Mouse (Mus musculus): ENCODE results near the gene Otp. TPM values are rescaled to one million over a fixed set of nuclear protein-coding genes. Genes with fewer than 3 reads are reported as not detected.

Otp gene
- polyA plus RNA-seq, 1 experiment from 2014 or later, result 13.5 TPM

DNA sequence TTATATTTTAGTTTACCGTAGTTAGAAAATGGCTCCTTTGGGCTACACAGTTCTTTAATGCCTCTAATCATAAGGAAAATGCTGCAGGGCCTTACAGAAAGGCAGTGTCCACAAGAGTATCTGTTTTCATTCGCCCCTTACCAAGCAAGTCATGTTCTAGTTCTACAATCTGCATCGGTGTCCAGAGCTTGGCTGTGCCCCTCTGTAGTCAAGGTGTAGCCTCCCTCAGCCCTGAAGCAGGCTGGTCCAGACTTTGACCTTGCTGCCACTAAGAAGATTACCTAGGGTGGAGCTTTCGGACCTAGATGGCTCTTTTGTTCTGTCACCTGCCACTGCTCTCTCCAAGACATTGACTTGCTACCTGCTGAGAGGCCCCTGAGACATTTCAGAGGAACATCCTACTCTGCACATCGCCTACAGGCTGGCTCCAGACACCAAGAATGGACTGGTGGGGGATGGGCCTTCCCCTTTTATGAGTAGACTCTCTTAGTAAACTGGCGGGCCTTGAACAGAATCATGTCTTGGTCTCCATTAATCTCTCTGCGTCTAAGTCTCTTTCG lies 17.3 kb upstream of the Otp start:
- no peak overlapping the region for H3K27ac ChIP-seq (ENCODE audit: low read depth, low read length)
- peaks cover 3% of the 10 kb centered on the region; the same call in 1 of the 2 replicates for H3K27me3 ChIP-seq (ENCODE audit: control insufficient read depth, insufficient read depth, low read length)
- H3K9me3 ChIP-seq (ENCODE audit: control insufficient read depth, low read length), result no peaks in the 10 kb centered on the region
- no peak overlapping the region for H3K4me2 ChIP-seq (ENCODE audit: low read depth, low read length)
- ATAC-seq (ENCODE audit: low read depth), result no peak
- H3K9ac ChIP-seq (replicated peaks; ENCODE audit: low read depth, low read length), result no peak overlapping the region
- WGBS, result 77% methylated on average over 8 of the region's 8 CpGs
- no peak overlapping the region for H3K4me3 ChIP-seq (ENCODE audit: low read depth, low read length)
- no peaks in the 10 kb centered on the region for H3K4me1 ChIP-seq (ENCODE audit: control insufficient read depth, insufficient read depth, low read length)
- no peaks in the 10 kb centered on the region for H3K36me3 ChIP-seq (ENCODE audit: control insufficient read depth, insufficient read depth, low read length)

DNA sequence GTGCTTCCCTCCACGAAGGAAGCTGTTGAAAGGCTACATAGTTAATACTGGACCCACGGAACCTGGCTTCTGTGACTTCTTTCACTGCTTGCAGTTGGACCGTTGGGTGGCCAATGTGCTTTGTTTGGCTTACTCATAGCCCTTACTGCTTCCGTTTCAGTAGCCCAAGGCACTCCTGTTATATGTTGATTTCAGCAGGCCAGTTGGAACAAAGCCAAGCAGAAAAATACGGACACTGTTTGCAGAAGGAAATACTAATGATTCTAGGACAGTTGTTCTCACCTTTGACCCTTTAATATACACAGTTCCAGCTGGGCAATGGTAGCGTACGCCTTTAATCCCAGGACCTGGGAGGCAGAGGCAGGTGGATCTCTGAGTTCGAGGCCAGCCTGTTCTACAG lies 16.1 kb upstream of the Otp start:
- ATAC-seq (ENCODE audit: low read depth), result no peak
- Histone ChIP-seq H3K36me3 (ENCODE audit: control insufficient read depth, insufficient read depth, low read length) (no peaks in the 10 kb centered on the region), H3K27ac (ENCODE audit: low read depth, low read length) (no peak overlapping the region), H3K4me1 (ENCODE audit: control insufficient read depth, insufficient read depth, low read length) (no peaks in the 10 kb centered on the region), H3K4me2 (ENCODE audit: low read depth, low read length) (no peak overlapping the region), H3K4me3 (ENCODE audit: low read depth, low read length) (no peak overlapping the region), H3K9me3 (ENCODE audit: control insufficient read depth, low read length) (no peaks in the 10 kb centered on the region), H3K27me3 (ENCODE audit: control insufficient read depth, insufficient read depth, low read length) (peaks cover 3% of the 10 kb centered on the region; the same call in 1 of the 2 replicates), H3K9ac (replicated peaks; ENCODE audit: low read depth, low read length) (no peak overlapping the region)
- WGBS, result 79% methylated on average over 8 of the region's 8 CpGs

DNA sequence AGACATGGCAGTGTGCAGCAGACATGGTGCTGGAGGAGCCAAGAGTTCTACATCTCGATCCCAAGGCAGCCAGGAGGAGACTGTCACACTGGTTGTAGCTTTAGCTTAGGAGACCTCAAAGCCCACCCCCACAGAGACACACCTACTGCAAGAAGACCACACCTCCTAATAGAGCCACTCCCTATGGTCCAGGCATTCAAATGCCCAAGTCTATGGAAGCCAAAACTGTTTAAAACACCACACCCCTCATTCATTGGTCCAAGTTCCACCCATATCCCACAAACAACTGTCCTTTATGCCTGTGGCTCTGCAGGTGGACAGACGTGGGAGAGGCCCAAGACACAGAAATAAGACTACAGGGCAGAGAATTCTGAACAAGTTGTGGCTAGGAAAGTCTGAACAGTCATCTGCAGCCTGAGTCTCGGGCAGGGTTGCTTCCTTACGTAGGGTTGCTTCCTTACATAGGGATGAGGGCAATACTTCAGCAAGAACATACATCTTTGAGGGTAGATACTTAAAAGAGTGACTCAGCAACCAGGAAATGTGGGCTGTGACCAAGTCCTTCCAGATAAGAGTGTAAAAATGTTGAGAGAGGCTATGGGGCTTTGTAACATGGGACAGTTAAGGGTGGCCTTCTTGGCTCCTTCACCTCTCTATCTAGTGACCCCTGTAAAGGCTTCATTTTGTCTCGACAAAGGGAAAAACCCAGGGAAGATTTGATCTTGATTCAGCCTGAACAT lies 12.7 kb upstream of the Otp start:
- no peak overlapping the region for H3K4me2 ChIP-seq (ENCODE audit: low read depth, low read length)
- H3K9me3 ChIP-seq (ENCODE audit: control insufficient read depth, low read length), result no peaks in the 10 kb centered on the region
- no peaks in the 10 kb centered on the region for H3K4me1 ChIP-seq (ENCODE audit: control insufficient read depth, insufficient read depth, low read length)
- H3K27me3 ChIP-seq (ENCODE audit: control insufficient read depth, insufficient read depth, low read length), result peaks cover 17% of the 10 kb centered on the region
- WGBS, result 80% methylated on average over 5 of the region's 5 CpGs
- no peak overlapping the region for H3K9ac ChIP-seq (replicated peaks; ENCODE audit: low read depth, low read length)
- H3K36me3 ChIP-seq (ENCODE audit: control insufficient read depth, insufficient read depth, low read length), result no peaks in the 10 kb centered on the region
- H3K27ac ChIP-seq (ENCODE audit: low read depth, low read length), result no peak overlapping the region
- ATAC-seq (ENCODE audit: low read depth), result no peak
- H3K4me3 ChIP-seq (ENCODE audit: low read depth, low read length), result no peak overlapping the region

DNA sequence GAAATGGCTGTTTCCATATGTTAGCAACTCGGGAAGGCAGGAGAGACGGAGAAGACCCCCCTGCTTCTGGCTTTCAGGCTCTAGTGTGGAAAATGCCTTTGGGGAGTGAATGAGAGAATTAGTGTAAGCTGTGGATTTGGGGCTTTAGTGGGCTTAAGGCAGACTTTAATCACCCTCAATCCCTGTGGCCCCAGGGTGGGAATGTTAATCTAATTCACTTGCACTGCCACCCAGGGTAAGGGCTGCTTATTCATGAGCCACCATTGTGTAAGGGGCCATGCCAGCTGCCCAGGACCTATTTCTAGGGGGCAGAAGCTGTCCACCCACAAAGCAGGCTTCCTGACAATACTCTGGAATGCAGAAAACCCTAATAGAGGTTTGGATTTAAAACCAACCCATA lies 8.5 kb upstream of the Otp start:
- no peaks in the 10 kb centered on the region for H3K9me3 ChIP-seq (ENCODE audit: control insufficient read depth, low read length)
- H3K27ac ChIP-seq (ENCODE audit: low read depth, low read length), result no peak overlapping the region
- H3K27me3 ChIP-seq (ENCODE audit: control insufficient read depth, insufficient read depth, low read length), result peaks cover 33% of the 10 kb centered on the region
- H3K4me3 ChIP-seq (ENCODE audit: low read depth, low read length), result no peak overlapping the region
- no peak overlapping the region for H3K9ac ChIP-seq (replicated peaks; ENCODE audit: low read depth, low read length)
- no peak for ATAC-seq (ENCODE audit: low read depth)
- 0 out of 2 replicates have a peak, but pooled peaks cover 5% of the 10 kb centered on the region for H3K4me1 ChIP-seq (ENCODE audit: control insufficient read depth, insufficient read depth, low read length)
- H3K4me2 ChIP-seq (ENCODE audit: low read depth, low read length), result no peak overlapping the region
- 25% methylated on average over 2 of the region's 2 CpGs for WGBS
- no peaks in the 10 kb centered on the region for H3K36me3 ChIP-seq (ENCODE audit: control insufficient read depth, insufficient read depth, low read length)

DNA sequence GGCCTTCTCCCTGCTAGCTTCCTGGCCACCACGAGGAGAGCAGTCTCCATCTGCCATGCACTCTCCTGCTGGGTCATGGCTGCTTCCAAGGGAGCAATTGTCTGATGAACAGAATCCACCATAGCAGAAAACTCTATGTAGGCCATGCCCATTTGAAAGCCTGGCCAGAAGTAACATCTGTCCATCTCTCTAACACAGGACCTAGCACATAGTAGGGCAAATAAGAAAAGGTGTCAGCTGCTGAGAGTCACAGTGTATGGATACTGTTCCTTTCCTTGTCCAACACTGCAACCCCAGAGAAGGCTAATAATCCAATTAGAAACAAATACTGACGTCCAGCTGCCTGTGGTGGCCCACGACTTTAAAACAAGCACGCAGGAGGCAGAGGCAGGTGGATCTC lies 7.6 kb upstream of the Otp start:
- Histone ChIP-seq H3K36me3 (ENCODE audit: control insufficient read depth, insufficient read depth, low read length) (no peaks in the 10 kb centered on the region), H3K9me3 (ENCODE audit: control insufficient read depth, low read length) (no peaks in the 10 kb centered on the region), H3K4me2 (ENCODE audit: low read depth, low read length) (no peak overlapping the region), H3K27ac (ENCODE audit: low read depth, low read length) (no peak overlapping the region), H3K27me3 (ENCODE audit: control insufficient read depth, insufficient read depth, low read length) (peaks cover 39% of the 10 kb centered on the region), H3K4me1 (ENCODE audit: control insufficient read depth, insufficient read depth, low read length) (0 out of 2 replicates have a peak, but pooled peaks cover 5% of the 10 kb centered on the region), H3K4me3 (ENCODE audit: low read depth, low read length) (no peak overlapping the region), H3K9ac (replicated peaks; ENCODE audit: low read depth, low read length) (no peak overlapping the region)
- 51% methylated on average over 4 of the region's 4 CpGs for WGBS
- ATAC-seq (ENCODE audit: low read depth), result no peak

DNA sequence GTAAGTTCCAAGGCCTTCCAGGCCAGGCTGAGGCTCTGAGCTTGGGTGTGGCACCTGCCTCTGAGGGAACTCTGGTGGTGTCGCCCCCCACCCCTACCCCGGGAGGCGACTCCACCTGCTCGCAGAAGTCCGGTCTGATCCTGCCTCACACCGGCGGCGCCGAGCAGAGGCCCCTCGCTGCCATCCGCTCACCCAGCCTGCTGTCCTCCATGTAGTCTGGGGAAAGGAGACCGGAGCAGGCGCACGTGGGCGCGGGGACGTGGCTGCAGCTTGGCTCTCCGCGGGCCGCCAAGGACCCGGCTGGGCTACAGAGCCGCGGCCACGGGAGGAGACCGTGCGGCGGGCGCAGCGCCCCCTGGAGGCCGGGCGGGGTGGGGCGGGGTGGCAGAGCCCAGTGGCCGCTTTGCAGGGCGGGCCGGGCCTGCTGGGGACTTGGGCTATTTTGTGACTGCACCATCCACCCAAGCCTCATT lies 6.9 kb upstream of the Otp start:
- H3K4me2 ChIP-seq (ENCODE audit: low read depth, low read length), result peak overlapping the region; percentile 32
- WGBS, result under 1% methylated on average over 35 of the region's 35 CpGs
- H3K9ac ChIP-seq (replicated peaks; ENCODE audit: low read depth, low read length), result no peak overlapping the region
- 0 out of 2 replicates have a peak, but pooled peaks cover 5% of the 10 kb centered on the region for H3K4me1 ChIP-seq (ENCODE audit: control insufficient read depth, insufficient read depth, low read length)
- peak; percentile 75; the same call in 1 of the 2 replicates for ATAC-seq (ENCODE audit: low read depth)
- H3K4me3 ChIP-seq (ENCODE audit: low read depth, low read length), result no peak overlapping the region
- H3K36me3 ChIP-seq (ENCODE audit: control insufficient read depth, insufficient read depth, low read length), result no peaks in the 10 kb centered on the region
- H3K9me3 ChIP-seq (ENCODE audit: control insufficient read depth, low read length), result no peaks in the 10 kb centered on the region
- H3K27me3 ChIP-seq (ENCODE audit: control insufficient read depth, insufficient read depth, low read length), result peaks cover 46% of the 10 kb centered on the region
- H3K27ac ChIP-seq (ENCODE audit: low read depth, low read length), result no peak overlapping the region

DNA sequence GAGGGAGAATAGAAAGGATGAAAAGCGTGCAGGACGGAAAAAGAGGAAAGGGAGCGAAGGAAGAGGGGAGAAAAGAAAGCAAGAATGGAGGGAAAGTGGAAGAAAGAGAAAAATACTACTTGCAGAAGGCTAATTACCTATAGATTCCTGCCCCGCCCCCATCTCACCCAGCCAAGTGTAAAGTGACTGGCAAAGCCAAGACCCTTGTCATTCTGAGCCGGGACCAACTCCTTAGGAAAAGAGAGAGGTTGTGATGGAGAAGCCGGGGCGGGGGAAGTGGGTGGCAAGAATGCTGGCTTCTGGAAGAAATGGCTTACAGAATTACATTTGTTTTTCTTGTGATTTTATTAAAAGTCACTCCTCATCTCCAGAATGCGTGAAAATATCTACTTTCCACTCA lies 5.9 kb upstream of the Otp start:
- H3K9me3 ChIP-seq (ENCODE audit: control insufficient read depth, low read length), result no peaks in the 10 kb centered on the region
- H3K27me3 ChIP-seq (ENCODE audit: control insufficient read depth, insufficient read depth, low read length), result peaks cover 53% of the 10 kb centered on the region
- no peak overlapping the region for H3K9ac ChIP-seq (replicated peaks; ENCODE audit: low read depth, low read length)
- H3K4me1 ChIP-seq (ENCODE audit: control insufficient read depth, insufficient read depth, low read length), result 0 out of 2 replicates have a peak, but pooled peaks cover 5% of the 10 kb centered on the region
- H3K36me3 ChIP-seq (ENCODE audit: control insufficient read depth, insufficient read depth, low read length), result no peaks in the 10 kb centered on the region
- WGBS, result 2% methylated on average over 8 of the region's 8 CpGs
- no peak for ATAC-seq (ENCODE audit: low read depth)
- H3K4me2 ChIP-seq (ENCODE audit: low read depth, low read length), result no peak overlapping the region
- H3K27ac ChIP-seq (ENCODE audit: low read depth, low read length), result no peak overlapping the region
- H3K4me3 ChIP-seq (ENCODE audit: low read depth, low read length), result no peak overlapping the region

DNA sequence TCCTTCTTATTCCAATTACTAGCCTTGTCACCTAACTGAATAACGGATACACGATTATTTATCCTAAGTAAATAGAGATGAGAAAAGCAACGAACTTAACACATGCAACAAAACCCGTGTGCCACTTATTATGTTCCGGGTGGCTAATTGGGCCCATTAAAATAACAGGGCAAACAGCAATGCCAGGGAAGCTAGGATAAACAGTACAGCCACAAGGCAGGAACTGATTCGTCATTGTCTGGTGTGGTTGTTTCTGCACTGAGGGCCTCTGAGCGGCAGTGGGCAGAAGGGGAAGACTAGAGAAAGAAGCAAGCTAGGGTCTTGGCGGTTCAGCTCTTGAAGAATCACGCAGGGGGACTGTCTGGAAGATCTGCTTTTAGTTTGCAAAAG lies 5.3 kb upstream of the Otp start:
- 4% methylated on average over 9 of the region's 9 CpGs for WGBS
- H3K27me3 ChIP-seq (ENCODE audit: control insufficient read depth, insufficient read depth, low read length), result peaks cover 58% of the 10 kb centered on the region
- 0 out of 2 replicates have a peak, but pooled peaks cover 5% of the 10 kb centered on the region for H3K4me1 ChIP-seq (ENCODE audit: control insufficient read depth, insufficient read depth, low read length)
- H3K4me3 ChIP-seq (ENCODE audit: low read depth, low read length), result no peak overlapping the region
- no peak overlapping the region for H3K4me2 ChIP-seq (ENCODE audit: low read depth, low read length)
- no peak for ATAC-seq (ENCODE audit: low read depth)
- H3K36me3 ChIP-seq (ENCODE audit: control insufficient read depth, insufficient read depth, low read length), result no peaks in the 10 kb centered on the region
- no peak overlapping the region for H3K27ac ChIP-seq (ENCODE audit: low read depth, low read length)
- H3K9me3 ChIP-seq (ENCODE audit: control insufficient read depth, low read length), result no peaks in the 10 kb centered on the region
- no peak overlapping the region for H3K9ac ChIP-seq (replicated peaks; ENCODE audit: low read depth, low read length)

DNA sequence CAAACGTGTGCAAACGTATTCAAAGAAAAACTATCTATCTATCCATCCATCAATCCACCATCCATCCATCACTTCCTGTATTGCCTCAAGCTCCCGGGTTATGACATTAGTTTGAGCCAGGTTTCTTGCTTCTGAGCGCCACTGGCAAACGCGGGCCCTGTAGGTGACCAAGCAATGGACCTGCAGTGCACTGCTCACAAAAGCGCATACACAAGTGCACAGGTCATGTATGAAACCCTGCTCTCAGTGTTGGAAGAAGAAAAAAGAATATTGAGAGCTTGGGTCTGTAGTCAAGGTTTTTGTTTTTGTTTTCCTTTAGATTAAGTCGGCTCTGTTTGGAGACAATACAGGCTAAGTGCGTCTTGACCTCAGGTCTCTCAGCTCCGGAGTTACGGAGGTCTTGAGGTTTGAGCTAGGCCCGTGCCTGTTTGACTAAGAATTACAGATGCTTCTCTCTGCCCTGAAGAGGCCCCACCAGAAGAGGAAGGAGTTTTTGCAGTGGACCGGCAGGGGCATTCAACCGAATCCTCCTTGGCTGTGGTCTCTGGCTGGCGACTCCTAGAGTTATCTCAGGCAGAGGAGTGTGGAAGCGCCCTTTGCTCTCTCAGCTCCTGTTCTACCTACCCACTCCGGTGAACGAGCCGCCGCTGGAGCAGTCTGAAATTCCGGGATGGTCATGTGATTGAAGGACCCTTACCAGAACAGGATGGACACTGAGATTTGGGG lies 4.8 kb upstream of the Otp start:
- H3K9ac ChIP-seq (replicated peaks; ENCODE audit: low read depth, low read length), result no peak overlapping the region
- H3K4me1 ChIP-seq (ENCODE audit: control insufficient read depth, insufficient read depth, low read length), result 0 out of 2 replicates have a peak, but pooled peaks cover 5% of the 10 kb centered on the region
- no peaks in the 10 kb centered on the region for H3K36me3 ChIP-seq (ENCODE audit: control insufficient read depth, insufficient read depth, low read length)
- H3K27ac ChIP-seq (ENCODE audit: low read depth, low read length), result no peak overlapping the region
- no peaks in the 10 kb centered on the region for H3K9me3 ChIP-seq (ENCODE audit: control insufficient read depth, low read length)
- WGBS, result under 1% methylated on average over 21 of the region's 21 CpGs
- no peak for ATAC-seq (ENCODE audit: low read depth)
- no peak overlapping the region for H3K4me2 ChIP-seq (ENCODE audit: low read depth, low read length)
- H3K27me3 ChIP-seq (ENCODE audit: control insufficient read depth, insufficient read depth, low read length), result peaks cover 60% of the 10 kb centered on the region
- H3K4me3 ChIP-seq (ENCODE audit: low read depth, low read length), result no peak overlapping the region
